Mouse (Mus musculus) liver, adult 2 months (tissue): ENCODE measurements around the gene Cdc20b. TPM values are rescaled to one million over a fixed set of nuclear protein-coding genes. Genes with fewer than 3 reads are reported as not detected.

Source experiments
- DNase-seq: peaks from one replicate; pipeline ENCODE4 v3.0.0-alpha.2; 2011; ENCODE audit warnings: low read depth, low spot score; ENCODE audit errors: extremely low read depth
- H3K27ac ChIP-seq: fragments of 200-500 bp; replicated peaks from 2 replicates; pipeline ENCODE4 v1.5.1; 2012; ENCODE audit warnings: low read depth, mild to moderate bottlenecking, control low read depth, inconsistent platforms, low read length; ENCODE audit not compliant: insufficient read depth
- H3K27me3 ChIP-seq: fragments of 200-500 bp; 2 replicates; pipeline ENCODE4 v1.6.1; 2012; ENCODE audit warnings: mild to moderate bottlenecking, moderate library complexity, low read length, inconsistent platforms; ENCODE audit not compliant: control insufficient read depth, insufficient read depth
- H3K36me3 ChIP-seq: fragments of 200-500 bp; 2 replicates; pipeline ENCODE4 v1.6.1; 2012; ENCODE audit warnings: low read length, inconsistent platforms; ENCODE audit not compliant: control insufficient read depth, insufficient read depth
- H3K4me1 ChIP-seq: fragments of 200-500 bp; 2 replicates; pipeline ENCODE4 v1.6.1; 2011; ENCODE audit warnings: low read length; ENCODE audit not compliant: control insufficient read depth, insufficient read depth
- H3K4me3 ChIP-seq: fragments of 200-500 bp; 2 replicates; pipeline ENCODE4 v1.5.1; 2011; ENCODE audit warnings: low read depth, mild to moderate bottlenecking, control low read depth, low read length, moderate library complexity; ENCODE audit not compliant: insufficient read depth
- H3K79me2 ChIP-seq: fragments of 200-500 bp; 2 replicates; pipeline ENCODE4 v1.6.1; 2012; ENCODE audit warnings: inconsistent platforms, mild to moderate bottlenecking, low read length, moderate library complexity; ENCODE audit not compliant: control insufficient read depth, insufficient read depth
- H3K9ac ChIP-seq: fragments of 200-500 bp; 2 replicates; pipeline ENCODE4 v1.6.1; 2012; ENCODE audit warnings: low read depth, mild to moderate bottlenecking, control low read depth, inconsistent platforms, low read length
- CTCF ChIP-seq: fragments of 200-500 bp; IDR thresholded peaks from 2 replicates; pipeline ENCODE4 v1.5.1; 2011; ENCODE audit warnings: low read depth, low read length, control low read depth
- POLR2A ChIP-seq: fragments of 200-500 bp; IDR thresholded peaks from 2 replicates; pipeline ENCODE4 v1.6.1; 2011; ENCODE audit warnings: low read length, control low read depth; ENCODE audit not compliant: insufficient read depth; ENCODE audit errors: extremely low read depth
- WGBS: fragments of 180-500 bp; shearing (Covaris S2); methylation state at CpG from one replicate; pipeline ENCODE4 v1.1.7; 2018; 5-methylcytosine and 5-hydroxymethylcytosine counted together
- polyA plus RNA-seq: library from polyadenylated mRNA; depleted of rRNA; stranded (reverse); fragments of >200 nt; gene quantifications from 2 replicates; pipeline ENCODE4 v1.2.3, GENCODE M21; 2012; rRNA removed
- total RNA-seq: library from RNA; depleted of rRNA; stranded (reverse); fragments of >200 nt; gene quantifications from 2 replicates; pipeline ENCODE4 v1.2.3, GENCODE M21; 2014; rRNA removed

Gene Cdc20b
- total RNA-seq (not detected in 2 replicates), polyA plus RNA-seq (not detected in 2 replicates)

GRCm38 (mm10) chr13:113034950-113035421 is at the start of gene Cdc20b:
Cdc20b (plus strand) TSS chr13:113035111.
- H3K79me2 ChIP-seq: no peaks in the 10 kb centered on the region
- peaks cover 3% of the 10 kb centered on the region; the same call in 1 of the 2 replicates for H3K4me1 ChIP-seq
- WGBS: 1% methylated on average over 46 of the region's 46 CpGs
- H3K27ac ChIP-seq: no peak within 1 kb of the TSS
- peak within 1 kb of the TSS; percentile 32; the same call in 1 of the 2 replicates for H3K4me3 ChIP-seq
- H3K36me3 ChIP-seq: no peaks in the 10 kb centered on the region
- TF ChIP-seq POLR2A: no peak
- no peak for TF ChIP-seq CTCF
- peaks cover 17% of the 10 kb centered on the region; the same call in 1 of the 2 replicates for H3K27me3 ChIP-seq
- no peak within 1 kb of the TSS for H3K9ac ChIP-seq
- DNase-seq: no peak

- 31% methylated on average over 18 of the region's 18 CpGs for WGBS
Measured at GRCm38 (mm10) chr13:112985605-112986450, 49.1 kb upstream of the Cdc20b start.

GRCm38 (mm10) chr13:112986451-112986950 is 48.4 kb upstream of the Cdc20b start:
- WGBS: 6% methylated on average over 17 of the region's 17 CpGs
- H3K27ac ChIP-seq: no peak overlapping the region
- TF ChIP-seq POLR2A (no peak), CTCF (no peak)

More at GRCm38 (mm10) chr13:112985605-112986450, 49.1 kb upstream of the Cdc20b start:
- peaks cover 14% of the 10 kb centered on the region; the same call in 1 of the 2 replicates for H3K27me3 ChIP-seq
- no peak overlapping the region for H3K27ac ChIP-seq
- H3K4me3 ChIP-seq: no peak overlapping the region
- H3K4me1 ChIP-seq: peaks cover 4% of the 10 kb centered on the region; the same call in 1 of the 2 replicates
- no peaks in the 10 kb centered on the region for H3K79me2 ChIP-seq
- DNase-seq: no peak
- TF ChIP-seq POLR2A (no peak), CTCF (no peak)
- no peaks in the 10 kb centered on the region for H3K36me3 ChIP-seq
- no peak overlapping the region for H3K9ac ChIP-seq

DNA sequence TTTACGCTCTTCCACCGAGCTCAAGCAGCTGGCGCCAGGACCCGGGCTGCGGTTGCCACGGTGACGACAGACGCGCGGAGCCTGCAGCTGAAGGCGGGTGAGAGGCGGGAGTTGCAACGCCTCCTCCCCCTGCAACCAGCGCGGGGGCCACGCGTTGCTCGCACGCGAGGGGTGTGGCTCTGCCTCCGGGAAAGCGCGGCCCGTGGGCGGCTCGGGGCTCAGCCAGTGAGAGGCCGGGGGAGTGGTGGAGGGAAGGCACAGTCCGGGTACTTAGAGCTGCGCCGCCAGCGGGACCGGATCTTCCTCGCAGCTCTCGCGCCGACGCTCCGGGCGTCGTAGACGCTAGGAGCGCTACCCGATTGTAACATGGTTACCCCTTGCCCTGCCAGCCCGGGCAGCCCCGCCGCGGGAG is 47.4 kb upstream of the Cdc20b start, which contains the start of gene Ccno:
Gene Ccno (plus strand): TSS at position 271 of the 412 bp plus-strand sequence.
- 0 out of 2 replicates have a peak, but pooled peaks have one; percentile 22 for TF ChIP-seq CTCF
- peak; percentile 95 for TF ChIP-seq POLR2A
- WGBS: under 1% methylated on average over 47 of the region's 47 CpGs

More at GRCm38 (mm10) chr13:112986451-112986950, 48.4 kb upstream of the Cdc20b start:
- no peaks in the 10 kb centered on the region for H3K79me2 ChIP-seq
- H3K4me3 ChIP-seq: no peak overlapping the region
- H3K27me3 ChIP-seq: peaks cover 14% of the 10 kb centered on the region; the same call in 1 of the 2 replicates
- peaks cover 4% of the 10 kb centered on the region; the same call in 1 of the 2 replicates for H3K4me1 ChIP-seq
- H3K36me3 ChIP-seq: no peaks in the 10 kb centered on the region
- DNase-seq: no peak
- H3K9ac ChIP-seq: no peak overlapping the region

GRCm38 (mm10) chr13:112987991-112988390 is 46.9 kb upstream of the Cdc20b start:
- DNase-seq: peak; percentile 2

More for the DNA sequence above, 47.4 kb upstream of the Cdc20b start, which contains the start of gene Ccno:
- Histone ChIP-seq H3K9ac (peak within 1 kb of the TSS; percentile 73), H3K36me3 (no peaks in the 10 kb centered on the region), H3K4me3 (peak within 1 kb of the TSS; percentile 75), H3K4me1 (peaks cover 4% of the 10 kb centered on the region; the same call in 1 of the 2 replicates), H3K27ac (peak within 1 kb of the TSS; percentile 20), H3K27me3 (peaks cover 14% of the 10 kb centered on the region; the same call in 1 of the 2 replicates), H3K79me2 (no peaks in the 10 kb centered on the region)
- peak; percentile 89 for DNase-seq

More at GRCm38 (mm10) chr13:112987991-112988390, 46.9 kb upstream of the Cdc20b start:
- TF ChIP-seq CTCF (no peak), POLR2A (no peak)
- no peaks in the 10 kb centered on the region for H3K36me3 ChIP-seq
- peak overlapping the region; percentile 75 for H3K4me3 ChIP-seq
- peaks cover 14% of the 10 kb centered on the region; the same call in 1 of the 2 replicates for H3K27me3 ChIP-seq
- peak overlapping the region; percentile 73 for H3K9ac ChIP-seq
- 0% methylated on average over 39 of the region's 39 CpGs for WGBS
- H3K79me2 ChIP-seq: no peaks in the 10 kb centered on the region
- H3K27ac ChIP-seq: peak overlapping the region; percentile 20
- H3K4me1 ChIP-seq: peaks cover 4% of the 10 kb centered on the region; the same call in 1 of the 2 replicates
